Mouse (Mus musculus) frontal cortex, adult 2 months (tissue): ENCODE measurements around the gene Zscan20. TPM values are rescaled to one million over a fixed set of nuclear protein-coding genes. Genes with fewer than 3 reads are reported as not detected.
A peak's percentile ranks its signal among the peaks of the same experiment; 100 is the strongest.
"Not testable (repeated sequence)": the region's sequence is repeated elsewhere in the genome, so short reads cannot be mapped to it uniquely, and the experiment has no call there.

Experiments used
- DNase-seq, 2 experiments: peaks; one replicate each; pipeline ENCODE4 v3.0.0; 2022; ENCODE audit warnings: low spot score in 1 of 2; ENCODE audit errors: extremely low spot score in 1 of 2
- polyA plus RNA-seq: library from polyadenylated mRNA; depleted of rRNA; stranded (reverse); fragments of >200 nt; gene quantifications from 2 replicates; pipeline ENCODE4 v1.2.3, GENCODE M21; 2012

Zscan20 gene
- polyA plus RNA-seq, 1 experiment = 4.6 TPM

DNA sequence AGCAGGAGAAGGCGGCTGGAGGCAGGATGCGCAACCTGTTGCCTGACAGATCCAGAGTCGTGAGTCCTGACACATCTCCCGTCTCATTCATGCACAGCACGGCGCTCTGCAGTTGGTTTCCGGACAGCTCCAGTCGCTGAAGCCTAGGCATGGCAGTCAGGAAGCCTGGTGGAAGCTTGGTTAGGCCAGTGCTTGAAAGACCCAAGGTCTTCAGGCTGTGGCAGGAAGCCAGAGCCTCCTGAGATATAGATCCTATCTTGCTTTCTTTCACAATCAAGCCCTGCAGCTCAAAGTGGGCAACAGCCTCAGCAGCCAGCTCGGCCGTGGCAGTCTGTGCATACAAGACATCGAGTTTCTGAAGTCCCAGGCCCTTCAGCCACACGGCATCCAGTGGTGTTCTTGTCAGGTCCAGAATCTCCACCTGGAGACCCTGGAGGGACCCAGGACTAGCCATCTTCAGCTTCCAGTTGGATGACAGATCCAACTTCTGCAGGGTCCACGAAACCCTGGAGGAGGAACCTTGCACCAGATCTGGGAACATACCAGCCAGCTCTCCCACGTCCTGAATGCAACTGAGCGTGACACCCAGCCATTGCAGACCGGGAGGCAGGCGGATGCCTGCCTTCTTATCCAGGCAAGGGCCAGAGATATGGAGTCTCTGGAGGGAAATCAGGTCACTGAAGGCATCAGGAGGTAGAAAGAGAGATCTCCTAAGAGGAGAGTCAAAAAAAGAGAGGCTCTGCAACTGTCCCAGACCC is 7.6 kb upstream of the Zscan20 start:
- DNase-seq = no peak

DNA sequence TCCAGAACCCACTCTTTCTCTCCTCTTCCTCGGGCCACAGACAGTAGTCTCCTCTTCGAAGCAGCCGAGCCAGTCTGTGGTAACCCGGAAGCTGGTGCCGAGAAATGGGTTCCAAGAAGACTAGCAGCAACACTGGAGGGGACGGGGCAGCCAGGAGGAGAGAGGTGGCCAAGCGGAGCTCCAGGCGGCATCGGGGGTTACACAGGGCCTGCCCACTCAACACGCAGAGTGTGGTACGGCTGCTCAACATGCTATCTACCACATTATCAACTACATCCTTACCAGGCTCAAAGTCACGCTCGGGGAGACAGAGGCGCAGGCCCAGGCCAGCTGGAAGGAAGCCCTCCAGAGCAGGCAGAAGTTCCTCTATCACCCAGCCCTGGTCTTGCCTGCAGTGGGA is 5.9 kb upstream of the Zscan20 start:
- DNase-seq = no peak

DNA sequence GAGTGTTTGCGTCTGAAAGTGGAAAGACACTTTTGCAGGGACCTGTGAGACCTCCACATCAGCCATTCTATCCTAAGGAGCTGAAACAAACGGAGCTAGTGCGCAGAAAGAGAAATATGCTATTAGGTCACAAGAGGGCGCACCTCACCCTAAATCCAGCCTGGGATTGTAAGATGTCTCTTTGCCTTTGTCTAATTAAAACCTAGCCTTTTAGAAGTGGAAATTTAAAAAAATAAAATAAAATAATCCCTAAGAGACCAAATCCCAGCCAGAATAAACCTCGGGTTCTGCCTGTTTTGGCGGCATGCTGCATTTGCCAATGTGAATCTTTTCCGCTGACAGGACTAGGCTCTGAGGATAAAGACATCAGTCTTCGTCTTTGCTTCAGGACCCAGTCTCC is 3.4 kb upstream of the Zscan20 start:
- peak in 1 of 2 experiments; percentile 79 for DNase-seq

DNA sequence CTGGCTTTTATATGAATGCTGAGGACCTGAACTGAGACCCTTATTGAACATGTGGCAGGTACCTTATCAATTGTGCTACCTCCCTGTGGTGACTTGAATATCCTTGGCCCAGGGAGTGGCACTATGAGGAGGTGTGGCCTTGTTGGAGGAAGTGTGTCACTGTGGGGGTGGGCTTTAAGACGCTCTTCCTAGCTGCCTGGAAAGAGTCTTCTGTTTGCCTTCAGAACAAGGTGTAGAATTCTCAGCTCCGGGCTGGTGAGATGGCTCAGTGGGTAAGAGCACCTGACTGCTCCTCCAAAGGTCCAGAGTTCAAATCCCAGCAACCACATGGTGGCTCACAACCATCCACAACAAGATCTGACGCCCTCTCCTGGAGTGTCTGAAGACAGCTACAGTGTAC is 1.8 kb upstream of the Zscan20 start:
- not testable (repeated sequence) for DNase-seq

DNA sequence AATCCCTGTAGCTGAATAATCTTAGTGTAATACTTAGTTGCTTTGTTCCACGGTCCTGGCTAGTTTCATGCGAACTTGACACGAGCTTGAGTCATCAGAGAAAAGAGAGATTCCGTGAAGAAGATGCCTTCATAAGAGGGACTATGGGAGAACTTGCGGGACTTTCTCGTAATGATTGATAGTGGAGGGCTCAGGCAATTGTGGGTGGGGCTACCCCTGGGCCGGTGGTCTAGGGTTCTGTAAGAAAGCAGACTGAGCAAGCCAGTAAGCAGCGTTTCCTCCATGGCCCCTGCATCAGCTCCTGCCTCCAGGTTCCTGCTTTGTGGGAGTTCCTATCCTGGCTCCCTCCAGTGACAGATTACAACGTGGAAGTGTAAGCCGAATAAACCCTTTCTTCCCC is 808 bp upstream of the Zscan20 start:
- DNase-seq = no peak

DNA sequence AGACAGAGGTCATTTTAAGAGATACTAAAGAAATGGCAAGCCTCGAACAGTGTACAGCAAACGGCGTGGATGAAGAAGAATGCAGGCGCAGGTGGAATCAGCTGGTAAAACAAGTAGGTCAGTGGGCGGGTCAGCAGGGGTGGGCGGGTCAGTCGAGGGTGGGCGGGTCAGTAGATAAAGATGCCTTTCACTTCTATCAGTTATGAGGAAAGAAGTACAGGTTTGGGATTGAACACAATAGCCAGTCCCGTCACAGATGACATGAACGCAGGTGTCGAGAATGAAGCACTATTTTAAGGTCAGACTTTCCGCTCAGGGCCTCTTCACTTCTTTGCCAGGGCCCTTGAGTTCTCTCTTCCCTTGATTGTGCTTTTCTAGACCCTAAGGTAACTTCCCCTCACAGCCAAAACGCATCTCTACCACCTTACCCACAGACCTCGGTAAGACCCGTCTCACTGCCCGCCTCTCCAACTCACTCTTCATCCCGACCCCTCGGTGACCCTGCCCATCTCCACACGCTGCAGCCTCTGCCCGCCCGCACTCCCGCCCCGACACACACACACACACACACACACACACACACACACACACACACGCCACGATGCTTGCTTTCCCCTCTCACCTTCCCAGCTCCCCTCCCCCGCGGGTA is 498 bp downstream of the Zscan20 start:
- DNase-seq = no peak

DNA sequence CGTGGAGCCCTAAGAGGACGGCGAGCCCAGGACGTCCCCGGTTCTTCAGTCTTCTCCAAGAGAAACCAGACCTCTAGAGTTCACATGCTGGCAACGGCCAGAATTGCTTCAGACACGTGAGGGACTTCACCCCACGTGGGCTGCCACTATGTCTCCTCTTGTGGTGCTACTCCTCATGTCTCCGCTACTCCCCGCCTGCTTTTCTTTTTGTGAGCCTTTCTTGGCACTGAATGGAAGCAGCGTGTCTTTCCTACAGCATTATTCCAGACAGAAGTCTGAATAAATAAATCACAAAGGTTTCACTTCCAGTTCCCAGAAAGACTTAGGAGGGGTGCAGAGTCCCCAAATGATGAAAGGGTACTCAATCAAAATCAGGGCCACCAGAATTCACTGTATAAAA is 2.2 kb downstream of the Zscan20 start:
- peak in 1 of 2 experiments; percentile 46 for DNase-seq

DNA sequence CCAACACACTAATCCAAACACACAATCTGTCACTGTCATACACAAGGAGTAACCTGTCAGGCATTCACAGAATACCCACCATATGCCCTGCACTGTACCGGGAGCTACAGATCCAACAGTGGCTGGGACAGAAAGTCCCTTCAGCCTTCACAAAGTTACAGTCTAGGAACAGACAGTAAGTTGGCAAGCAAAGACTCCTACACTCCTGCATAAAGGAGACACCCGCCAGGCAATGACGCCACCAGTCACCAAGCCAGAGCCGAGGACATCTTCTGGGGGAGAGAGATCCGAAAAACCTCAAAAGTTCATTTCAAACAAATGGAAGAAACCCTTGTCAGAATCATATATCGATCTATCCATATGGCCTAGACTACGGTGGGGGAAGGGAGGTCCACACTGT is 3.3 kb downstream of the Zscan20 start:
- peak in 1 of 2 experiments; percentile 43 for DNase-seq

DNA sequence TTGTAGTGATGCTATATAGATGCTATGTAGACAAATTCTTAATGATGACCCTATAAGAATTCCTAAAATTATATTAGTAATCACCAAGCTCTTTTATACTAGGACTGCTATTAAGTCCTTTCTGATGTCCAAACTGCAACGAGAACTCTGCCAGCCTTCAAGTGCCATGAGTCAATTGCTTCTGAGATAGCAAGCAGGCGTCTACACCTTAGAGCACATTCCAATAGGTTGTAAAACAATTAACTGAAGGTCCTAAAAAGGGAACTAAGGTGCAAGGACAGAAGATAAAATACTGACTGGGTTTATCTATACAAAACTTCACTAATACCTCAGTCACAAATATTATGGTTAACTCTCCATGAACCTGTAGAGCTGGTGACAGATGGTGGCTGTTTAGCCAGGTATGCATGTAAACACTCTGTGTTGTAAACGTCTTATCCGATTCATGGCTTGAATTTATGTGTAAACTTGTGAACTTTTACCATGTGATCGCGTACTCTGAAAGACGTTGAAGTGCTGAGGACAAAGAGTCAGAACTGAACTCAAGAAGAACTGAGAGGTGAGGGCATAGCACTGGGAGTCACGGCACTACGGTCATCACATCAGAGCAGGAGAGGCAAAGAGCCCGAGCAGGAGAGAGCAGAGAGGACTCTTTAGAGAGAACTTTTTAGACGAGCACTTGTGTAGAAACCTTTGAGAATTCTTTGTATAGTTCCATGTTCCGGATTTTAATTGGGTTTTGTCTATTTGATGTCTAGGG is 11.9 kb downstream of the Zscan20 start:
- DNase-seq = no peak

DNA sequence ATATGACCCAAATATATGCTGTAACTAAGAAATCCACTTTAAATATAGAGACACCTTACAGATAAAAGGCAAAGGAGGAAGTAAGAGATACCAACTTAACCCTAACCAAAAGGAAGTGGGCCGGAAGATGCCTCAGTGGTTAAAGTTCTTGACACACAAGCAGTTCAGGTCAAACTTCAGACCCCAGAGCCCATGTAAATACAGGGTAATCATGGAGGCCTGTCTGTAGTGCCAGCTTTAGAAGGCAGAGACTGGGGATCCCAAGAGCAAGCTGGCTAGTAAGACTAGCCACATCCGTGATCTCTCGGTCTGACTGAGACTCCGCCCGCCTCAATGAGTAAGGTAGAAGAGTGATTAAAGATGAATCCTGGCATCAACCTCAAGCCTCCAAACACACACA is 15.8 kb downstream of the Zscan20 start:
- DNase-seq = no peak

DNA sequence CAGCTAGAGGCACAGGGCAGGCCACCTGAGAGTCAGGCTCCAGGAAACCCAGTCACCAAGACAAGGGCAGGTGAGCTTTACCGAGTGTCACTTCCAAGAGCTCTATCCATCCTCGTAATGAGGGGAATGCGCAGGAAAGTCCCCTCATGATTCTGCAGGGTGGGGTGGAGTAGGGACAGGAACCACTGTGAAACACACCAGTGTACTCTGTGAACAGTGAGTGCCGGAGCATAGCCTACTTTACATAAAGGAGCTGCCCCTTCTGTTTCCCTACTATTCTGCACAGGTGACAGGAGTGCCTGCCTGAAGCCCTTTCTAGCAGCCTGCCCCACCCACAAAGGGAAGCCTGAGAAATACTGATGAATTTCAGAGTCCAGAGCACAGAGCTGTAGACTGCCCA is 16.6 kb downstream of the Zscan20 start:
- no peak for DNase-seq

DNA sequence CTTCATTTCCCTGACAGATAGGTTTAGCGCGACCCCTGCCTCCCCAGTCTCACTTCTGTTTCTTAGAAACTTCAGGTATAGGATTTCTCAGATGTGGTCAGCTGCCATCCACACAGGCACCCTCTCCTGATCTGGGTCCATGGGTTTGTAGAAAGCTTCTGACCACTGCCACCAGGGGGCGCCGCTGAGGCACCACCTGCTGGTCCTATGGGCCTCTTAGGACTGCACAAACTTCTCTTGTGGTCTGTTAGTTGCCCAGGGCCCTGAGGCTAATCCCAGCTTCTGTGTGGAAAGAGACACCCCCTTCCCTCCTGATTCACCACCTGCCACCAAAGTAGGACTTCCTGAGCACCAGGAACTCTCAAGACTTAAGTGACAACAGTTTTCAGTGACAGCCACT is 30.7 kb downstream of the Zscan20 start:
- no peak for DNase-seq

DNA sequence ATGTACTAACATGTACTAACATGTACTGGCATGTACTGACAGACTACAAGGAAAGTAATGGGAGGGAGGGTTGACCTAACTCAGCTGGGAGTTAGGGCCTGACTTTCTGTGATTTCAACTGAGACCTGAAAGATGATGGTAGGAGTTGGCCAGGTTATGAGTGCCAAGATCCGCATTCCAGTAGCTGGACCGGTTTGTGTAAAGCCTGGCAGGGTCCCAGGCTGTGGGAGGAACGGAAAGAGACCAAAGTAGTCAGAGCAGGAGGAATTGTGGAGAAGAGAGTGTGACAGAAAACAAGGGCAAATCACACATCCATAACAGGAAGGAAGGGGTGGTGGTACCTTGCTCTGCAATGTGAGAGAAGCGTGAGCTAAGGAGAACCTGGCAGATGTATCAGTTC is 34.1 kb downstream of the Zscan20 start:
- no peak for DNase-seq

DNA sequence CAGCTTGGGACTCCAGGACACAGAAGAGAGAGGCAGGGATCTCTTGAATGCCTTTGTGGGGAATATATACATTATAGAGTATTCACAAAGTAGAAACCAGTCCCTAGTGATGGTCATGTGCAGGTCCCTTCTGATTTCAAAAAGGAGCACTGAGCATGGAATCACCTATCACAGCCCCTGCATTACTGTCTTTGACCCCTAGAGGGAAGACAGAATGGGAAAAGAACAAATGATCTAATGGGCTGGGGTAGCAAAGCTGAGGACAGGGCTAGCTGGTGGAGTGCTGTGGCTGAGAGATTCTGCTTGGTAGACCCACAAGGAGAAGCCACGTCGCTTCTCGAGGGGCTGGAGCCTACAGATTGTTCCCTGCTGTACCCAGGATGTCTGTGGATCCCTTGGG is 49.6 kb downstream of the Zscan20 start:
- no peak for DNase-seq

DNA sequence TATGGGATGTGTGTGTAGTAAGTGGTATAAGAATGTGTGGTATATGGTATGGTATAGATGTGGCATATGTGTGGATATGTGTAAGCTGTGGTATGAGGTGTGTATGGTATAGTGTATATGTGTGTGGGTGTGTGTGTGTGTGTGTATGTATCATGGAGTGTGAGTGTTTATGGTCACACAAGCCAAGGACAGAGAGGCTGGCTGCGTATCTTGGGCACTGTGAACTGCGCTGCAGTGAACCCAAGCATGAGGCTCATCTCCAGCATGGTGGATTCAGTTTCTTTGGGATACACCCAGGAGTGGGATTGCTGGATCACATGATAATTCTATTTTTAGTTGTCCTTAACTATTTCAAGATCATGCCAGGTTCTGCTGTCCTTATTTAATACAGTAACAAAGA is 55.7 kb downstream of the Zscan20 start:
- no peak for DNase-seq

DNA sequence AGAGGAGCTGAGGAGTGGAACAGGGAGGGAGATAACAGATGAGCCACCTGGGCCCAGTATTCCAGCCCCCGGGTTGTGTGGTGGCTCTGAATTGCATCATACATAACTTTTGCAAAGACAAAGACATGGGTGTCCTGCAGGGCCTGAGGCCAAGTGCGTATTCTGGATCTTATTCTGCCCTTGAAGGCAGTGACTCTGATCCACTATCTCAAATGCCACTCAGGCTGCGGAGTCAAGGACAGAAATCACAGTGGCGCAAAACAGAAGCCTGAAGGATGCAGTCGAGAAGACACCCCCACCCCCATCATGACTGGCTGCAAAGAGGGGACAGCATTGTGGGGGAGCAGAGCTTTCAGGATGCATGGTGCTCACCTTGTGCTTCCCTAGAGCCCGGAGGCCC is 59.1 kb downstream of the Zscan20 start:
- DNase-seq = no peak

DNA sequence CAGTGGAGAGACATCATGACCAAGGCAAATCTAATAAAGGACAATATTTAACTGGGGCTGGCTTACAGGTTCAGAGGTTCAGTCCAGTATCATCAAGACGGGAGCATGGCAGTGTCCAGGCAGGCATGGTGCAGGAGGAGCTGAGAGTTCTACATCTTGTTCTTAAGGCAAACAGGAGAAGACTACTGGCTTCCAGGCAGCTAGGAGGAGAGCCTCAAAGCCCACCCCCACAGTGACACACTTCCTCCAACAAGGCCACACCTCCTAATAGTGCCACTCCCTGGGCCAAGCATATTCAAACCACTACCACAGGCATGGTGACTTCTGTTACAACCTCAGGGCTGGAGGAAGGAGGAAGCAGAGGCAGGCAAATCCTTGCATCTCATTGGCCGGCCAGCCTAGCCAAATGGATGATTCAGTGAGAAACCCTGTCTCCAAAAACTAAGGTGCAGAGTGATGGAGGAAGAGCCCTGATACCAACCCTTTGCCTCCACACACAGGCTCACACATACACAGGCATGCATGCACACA is 65.9 kb downstream of the Zscan20 start:
- not testable (repeated sequence) for DNase-seq

DNA sequence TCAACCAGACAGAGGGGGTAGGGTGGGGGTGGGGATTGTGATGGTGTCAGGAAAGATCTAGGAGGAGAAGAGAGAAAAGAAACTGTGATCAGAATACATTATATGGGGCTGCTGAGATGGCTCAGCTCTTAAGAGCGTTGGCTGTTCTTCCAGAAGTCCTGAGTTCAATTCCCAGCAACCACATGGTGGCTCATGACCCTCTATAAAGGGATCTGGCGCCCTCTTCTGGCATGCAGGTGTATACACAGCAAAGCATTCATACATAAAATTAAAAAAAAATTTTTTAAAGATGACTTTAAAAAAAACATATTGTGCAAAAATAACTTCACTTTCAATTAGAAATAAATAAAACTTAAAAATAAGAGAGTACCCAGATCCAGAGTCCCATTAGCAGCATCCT is 66.5 kb downstream of the Zscan20 start:
- peak in 1 of 2 experiments; percentile 41 for DNase-seq
